Mouse (Mus musculus) limb, embryonic 15.5 days (tissue): ENCODE results near the gene Gm27027. TPM values are rescaled to one million over a fixed set of nuclear protein-coding genes. Genes with fewer than 3 reads are reported as not detected.

ENCODE experiments used
- ATAC-seq: fragments of 200-750 bp; cut with Nextera tagmentation; 2 replicates; pipeline ENCODE4 v1.8.0; 2017; ENCODE audit warnings: low read depth, moderate TSS enrichment; ENCODE audit not compliant: insufficient number of reproducible peaks, low FRiP score, low TSS enrichment
- H3K27ac ChIP-seq: fragments of 300-500 bp; sonication (generic); 2 replicates; pipeline ENCODE4 v1.5.1; 2015; ENCODE audit warnings: moderate library complexity, mild to moderate bottlenecking, inconsistent platforms
- H3K27me3 ChIP-seq: fragments of 300-500 bp; sonication (generic); 2 replicates; pipeline ENCODE4 v1.6.1; 2015; ENCODE audit warnings: inconsistent platforms
- H3K36me3 ChIP-seq: fragments of 300-500 bp; sonication (generic); 2 replicates; pipeline ENCODE4 v1.6.1; 2015; ENCODE audit warnings: inconsistent platforms
- H3K4me1 ChIP-seq: fragments of 300-500 bp; sonication (generic); 2 replicates; pipeline ENCODE4 v1.6.1; 2015; ENCODE audit warnings: inconsistent platforms
- H3K4me2 ChIP-seq: fragments of 300-500 bp; sonication (generic); 2 replicates; pipeline ENCODE4 v1.6.1; 2015; ENCODE audit warnings: mild to moderate bottlenecking, inconsistent platforms
- H3K4me3 ChIP-seq: fragments of 300-500 bp; sonication (generic); 2 replicates; pipeline ENCODE4 v1.5.1; 2015; ENCODE audit warnings: mild to moderate bottlenecking, inconsistent platforms
- H3K9ac ChIP-seq: fragments of 300-500 bp; sonication (generic); 2 replicates; pipeline ENCODE4 v1.6.1; 2015; ENCODE audit warnings: inconsistent platforms
- H3K9me3 ChIP-seq: fragments of 300-500 bp; sonication (generic); 2 replicates; pipeline ENCODE4 v1.6.1; 2016; ENCODE audit warnings: inconsistent platforms
- WGBS: fragments of 180-500 bp; shearing (Covaris S2); methylation state at CpG from one replicate; pipeline ENCODE4 v1.1.7; 2015; 5-methylcytosine and 5-hydroxymethylcytosine counted together
- polyA plus RNA-seq: library from polyadenylated mRNA; unstranded; fragments of >200 nt; fragmentation: Nextera tagmentation; extraction: Ambion mirVana; gene quantifications from 2 replicates; pipeline ENCODE4 v1.2.1, GENCODE M21; 2015

Gene Gm27027
- polyA plus RNA-seq, 1 experiment from 2014 or later = not detected

- no peak overlapping the region for H3K9ac ChIP-seq
- H3K4me1 ChIP-seq = peaks cover 11% of the 10 kb centered on the region
- H3K27ac ChIP-seq = no peak overlapping the region
- H3K27me3 ChIP-seq = no peaks in the 10 kb centered on the region
- H3K4me3 ChIP-seq = no peak overlapping the region
- no peaks in the 10 kb centered on the region for H3K36me3 ChIP-seq
- no peaks in the 10 kb centered on the region for H3K9me3 ChIP-seq
- 68% methylated on average over 3 of the region's 3 CpGs for WGBS
- H3K4me2 ChIP-seq = no peak overlapping the region
- no peak for ATAC-seq
Observed at GRCm38 (mm10) chr2:93971647-93972046, 24.5 kb downstream of the Gm27027 start.

GRCm38 (mm10) chr2:93964494-93965160 lies 31.5 kb downstream of the Gm27027 start:
- H3K9me3 ChIP-seq = no peaks in the 10 kb centered on the region
- no peaks in the 10 kb centered on the region for H3K36me3 ChIP-seq
- H3K27me3 ChIP-seq = no peaks in the 10 kb centered on the region
- no peak overlapping the region for H3K4me3 ChIP-seq
- no peaks in the 10 kb centered on the region for H3K4me1 ChIP-seq
- no peak overlapping the region for H3K9ac ChIP-seq
- no peak overlapping the region for H3K27ac ChIP-seq
- no peak for ATAC-seq
- 56% methylated on average over 7 of the region's 7 CpGs for WGBS
- H3K4me2 ChIP-seq = no peak overlapping the region

GRCm38 (mm10) chr2:93963802-93964201 lies 32.4 kb downstream of the Gm27027 start:
- Histone ChIP-seq H3K4me1 (no peaks in the 10 kb centered on the region), H3K27me3 (peaks cover 3% of the 10 kb centered on the region), H3K9me3 (no peaks in the 10 kb centered on the region), H3K27ac (no peak overlapping the region), H3K36me3 (no peaks in the 10 kb centered on the region), H3K9ac (no peak overlapping the region), H3K4me3 (no peak overlapping the region), H3K4me2 (no peak overlapping the region)
- 78% methylated on average over 1 of the region's 1 CpGs for WGBS
- ATAC-seq = no peak

- Histone ChIP-seq H3K4me3 (no peak overlapping the region), H3K9ac (no peak overlapping the region), H3K4me1 (peaks cover 7% of the 10 kb centered on the region), H3K9me3 (no peaks in the 10 kb centered on the region), H3K4me2 (no peak overlapping the region), H3K36me3 (no peaks in the 10 kb centered on the region), H3K27ac (no peak overlapping the region), H3K27me3 (peaks cover 23% of the 10 kb centered on the region)
- no peak for ATAC-seq
- WGBS = 69% methylated on average over 8 of the region's 8 CpGs
Observed at GRCm38 (mm10) chr2:93961716-93962115, 34.4 kb downstream of the Gm27027 start.

- 75% methylated on average over 8 of the region's 8 CpGs for WGBS
- H3K27me3 ChIP-seq = peaks cover 47% of the 10 kb centered on the region
- H3K27ac ChIP-seq = no peak overlapping the region
- no peak overlapping the region for H3K4me2 ChIP-seq
- H3K4me1 ChIP-seq = peaks cover 26% of the 10 kb centered on the region
- H3K9ac ChIP-seq = no peak overlapping the region
- H3K9me3 ChIP-seq = no peaks in the 10 kb centered on the region
- ATAC-seq = no peak
- no peak overlapping the region for H3K4me3 ChIP-seq
- H3K36me3 ChIP-seq = no peaks in the 10 kb centered on the region
Observed at GRCm38 (mm10) chr2:93959346-93959745, 36.8 kb downstream of the Gm27027 start.

- Histone ChIP-seq H3K9me3 (no peaks in the 10 kb centered on the region), H3K27ac (no peak overlapping the region), H3K4me3 (no peak overlapping the region), H3K4me2 (no peak overlapping the region), H3K27me3 (peaks cover 58% of the 10 kb centered on the region), H3K9ac (no peak overlapping the region), H3K4me1 (peaks cover 26% of the 10 kb centered on the region), H3K36me3 (no peaks in the 10 kb centered on the region)
- 68% methylated on average over 3 of the region's 3 CpGs for WGBS
- no peak for ATAC-seq
Observed at GRCm38 (mm10) chr2:93958216-93958615, 37.9 kb downstream of the Gm27027 start.

- 44% methylated on average over 8 of the region's 8 CpGs for WGBS
- Histone ChIP-seq H3K9me3 (no peaks in the 10 kb centered on the region), H3K27ac (no peak overlapping the region), H3K27me3 (peaks cover 60% of the 10 kb centered on the region), H3K4me3 (no peak overlapping the region), H3K9ac (no peak overlapping the region), H3K4me2 (no peak overlapping the region), H3K4me1 (peaks cover 26% of the 10 kb centered on the region), H3K36me3 (no peaks in the 10 kb centered on the region)
- ATAC-seq = no peak
Observed at GRCm38 (mm10) chr2:93957785-93958175, 38.4 kb downstream of the Gm27027 start.

- H3K9me3 ChIP-seq = no peaks in the 10 kb centered on the region
- H3K9ac ChIP-seq = peak within 1 kb of the TSS; percentile 15
- WGBS = 7% methylated on average over 44 of the region's 62 CpGs
- no peaks in the 10 kb centered on the region for H3K36me3 ChIP-seq
- H3K27ac ChIP-seq = no peak within 1 kb of the TSS
- peak within 1 kb of the TSS; percentile 49 for H3K4me3 ChIP-seq
- peak within 1 kb of the TSS; percentile 81 for H3K4me2 ChIP-seq
- peak; percentile 48 for ATAC-seq
- peaks cover 26% of the 10 kb centered on the region for H3K4me1 ChIP-seq
- peaks cover 64% of the 10 kb centered on the region for H3K27me3 ChIP-seq
Observed at GRCm38 (mm10) chr2:93956908-93957784, 39.0 kb downstream of the Gm27027 start, which contains the start of gene Gm13889. TSS of gene Gm13889 (minus strand) at chr2:93957201.

GRCm38 (mm10) chr2:93956331-93956801 lies 39.8 kb downstream of the Gm27027 start:
- under 1% methylated on average over 44 of the region's 44 CpGs for WGBS
- ATAC-seq = 0 out of 2 replicates have a peak, but pooled peaks have one; percentile 5
- Histone ChIP-seq H3K9me3 (no peaks in the 10 kb centered on the region), H3K4me2 (peak overlapping the region; percentile 81), H3K27ac (no peak overlapping the region), H3K9ac (peak overlapping the region; percentile 15), H3K4me1 (peaks cover 26% of the 10 kb centered on the region), H3K27me3 (peaks cover 70% of the 10 kb centered on the region), H3K4me3 (peak overlapping the region; percentile 49), H3K36me3 (no peaks in the 10 kb centered on the region)

- Histone ChIP-seq H3K9me3 (no peaks in the 10 kb centered on the region), H3K27me3 (peaks cover 70% of the 10 kb centered on the region), H3K9ac (peak overlapping the region; percentile 15), H3K4me1 (peaks cover 26% of the 10 kb centered on the region), H3K27ac (no peak overlapping the region), H3K36me3 (no peaks in the 10 kb centered on the region), H3K4me3 (peak overlapping the region; percentile 49), H3K4me2 (peak overlapping the region; percentile 81)
- ATAC-seq = no peak
- WGBS = under 1% methylated on average over 31 of the region's 31 CpGs
Observed at GRCm38 (mm10) chr2:93955886-93956285, 40.3 kb downstream of the Gm27027 start.

- peak overlapping the region; percentile 81 for H3K4me2 ChIP-seq
- H3K27me3 ChIP-seq = peaks cover 73% of the 10 kb centered on the region
- WGBS = 2% methylated on average over 32 of the region's 32 CpGs
Observed at GRCm38 (mm10) chr2:93954781-93955578, 41.2 kb downstream of the Gm27027 start.

More at GRCm38 (mm10) chr2:93954781-93955578, 41.2 kb downstream of the Gm27027 start:
- Histone ChIP-seq H3K9ac (no peak overlapping the region), H3K27ac (no peak overlapping the region), H3K4me3 (peak overlapping the region; percentile 49), H3K36me3 (no peaks in the 10 kb centered on the region), H3K4me1 (peaks cover 26% of the 10 kb centered on the region), H3K9me3 (no peaks in the 10 kb centered on the region)
- ATAC-seq = no peak
